Mouse (Mus musculus): ENCODE measurements around the gene 1700113H08Rik. TPM values are rescaled to one million over a fixed set of nuclear protein-coding genes. Genes with fewer than 3 reads are reported as not detected.
A peak's percentile ranks its signal among the peaks of the same experiment; 100 is the strongest.

The 1700113H08Rik gene
- not detected in 2 replicates for polyA plus RNA-seq (2015; fragmentation: Nextera tagmentation; extraction: Ambion mirVana)

DNA sequence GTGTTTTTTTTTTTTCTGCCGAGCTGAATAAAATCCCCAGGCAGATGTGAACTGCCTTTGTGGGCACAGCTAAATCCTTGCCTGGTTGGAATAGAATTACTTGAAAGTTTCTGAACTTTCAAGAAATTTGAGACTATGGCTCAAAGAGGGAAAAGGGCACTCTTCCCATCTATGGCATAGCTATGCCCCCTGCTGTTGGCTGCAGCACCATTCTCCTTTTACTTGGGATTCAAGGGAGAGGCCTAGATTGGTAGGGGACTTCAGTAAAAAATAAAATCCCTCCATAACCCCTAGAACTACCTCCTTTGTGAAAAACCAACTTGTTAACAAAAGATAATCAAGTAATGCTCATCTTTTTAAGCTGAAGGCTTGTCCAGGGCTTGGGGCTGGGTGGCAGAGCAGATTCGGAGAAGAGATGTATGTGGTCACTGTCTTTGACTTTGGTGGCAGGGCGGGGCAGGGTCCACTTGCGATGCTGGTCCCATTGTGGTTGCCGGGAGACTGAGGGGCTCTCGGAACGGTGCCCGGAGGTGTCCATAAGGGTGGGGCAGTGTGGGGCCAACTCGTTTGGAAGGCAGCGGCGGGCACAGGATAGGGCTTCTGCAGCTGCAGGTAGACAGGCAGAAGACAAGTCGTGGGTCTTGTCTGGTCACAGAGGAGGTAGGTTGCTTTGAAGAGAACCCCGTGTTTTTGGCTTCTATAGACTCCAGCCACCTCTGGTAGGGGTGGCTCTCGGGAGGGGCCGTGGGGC is at the start of gene 1700113H08Rik:
Gene 1700113H08Rik (plus strand): TSS at position 546 of the 751 bp plus-strand sequence.
- peak within 1 kb of the TSS; percentile 57 for H3K9ac ChIP-seq (replicated peaks; ENCODE audit: low read length)
- ATAC-seq (ENCODE audit: low FRiP score, low TSS enrichment): peak; percentile 69
- peaks cover 4% of the 10 kb centered on the region; the same call in 1 of the 2 replicates for H3K27me3 ChIP-seq (ENCODE audit: insufficient read depth, low read length)
- H3K4me3 ChIP-seq (ENCODE audit: low read length): peak within 1 kb of the TSS; percentile 54
- peak within 1 kb of the TSS; percentile 91 for H3K4me2 ChIP-seq (replicated peaks; ENCODE audit: low read depth, low read length)
- H3K27ac ChIP-seq (ENCODE audit: low read length): no peak within 1 kb of the TSS
- H3K36me3 ChIP-seq (ENCODE audit: insufficient read depth, low read length): no peaks in the 10 kb centered on the region
- 0 out of 2 replicates have a peak, but pooled peaks cover 4% of the 10 kb centered on the region for H3K4me1 ChIP-seq (ENCODE audit: insufficient read depth, low read length)
- 10% methylated on average over 15 of the region's 15 CpGs for WGBS
- H3K9me3 ChIP-seq (ENCODE audit: low read length): no peaks in the 10 kb centered on the region

DNA sequence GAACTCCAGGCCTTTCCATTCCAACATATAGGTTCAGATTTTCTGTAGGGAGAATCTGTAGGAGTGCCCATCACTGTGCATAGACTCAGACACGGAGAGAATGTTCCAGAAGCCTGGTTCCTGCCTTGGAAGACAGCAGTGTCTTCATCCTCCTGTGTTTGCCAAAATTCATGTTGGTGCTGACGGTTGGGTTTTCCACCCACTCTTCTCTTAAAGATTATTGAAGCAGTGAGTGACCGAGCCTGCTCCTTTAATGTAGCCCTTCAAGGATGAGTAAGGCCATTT is 49.7 kb upstream of the 1700113H08Rik start:
- WGBS: 73% methylated on average over 3 of the region's 3 CpGs
- Histone ChIP-seq H3K4me1 (ENCODE audit: insufficient read depth, low read length) (no peaks in the 10 kb centered on the region), H3K9me3 (ENCODE audit: low read length) (no peaks in the 10 kb centered on the region), H3K4me3 (ENCODE audit: low read length) (no peak overlapping the region), H3K27me3 (ENCODE audit: insufficient read depth, low read length) (no peaks in the 10 kb centered on the region), H3K27ac (ENCODE audit: low read length) (no peak overlapping the region), H3K9ac (replicated peaks; ENCODE audit: low read length) (no peak overlapping the region), H3K36me3 (ENCODE audit: insufficient read depth, low read length) (no peaks in the 10 kb centered on the region), H3K4me2 (replicated peaks; ENCODE audit: low read depth, low read length) (no peak overlapping the region)
- ATAC-seq (ENCODE audit: low FRiP score, low TSS enrichment): no peak

DNA sequence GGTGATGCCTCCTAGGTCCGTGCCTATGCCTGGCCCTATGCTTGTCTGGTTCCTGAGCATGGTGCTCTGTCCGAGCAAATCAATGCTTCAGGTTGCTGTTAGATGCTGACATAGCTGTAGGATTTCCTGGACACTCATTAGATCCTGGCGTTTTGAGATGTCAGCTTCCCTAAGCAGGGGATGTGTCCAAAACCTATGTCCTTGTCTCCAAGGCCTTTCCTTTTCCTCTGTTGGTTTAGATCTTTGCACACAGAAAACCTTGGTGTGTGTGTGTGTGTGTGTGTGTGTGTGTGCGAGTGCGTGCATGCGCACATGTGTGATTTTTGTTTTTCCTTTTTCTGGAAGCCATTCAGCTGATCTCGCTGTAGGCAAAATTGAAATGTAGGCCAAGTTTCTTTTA is 45.8 kb upstream of the 1700113H08Rik start:
- no peak overlapping the region for H3K4me3 ChIP-seq (ENCODE audit: low read length)
- H3K27me3 ChIP-seq (ENCODE audit: insufficient read depth, low read length): no peaks in the 10 kb centered on the region
- H3K36me3 ChIP-seq (ENCODE audit: insufficient read depth, low read length): no peaks in the 10 kb centered on the region
- H3K27ac ChIP-seq (ENCODE audit: low read length): no peak overlapping the region
- H3K9ac ChIP-seq (replicated peaks; ENCODE audit: low read length): no peak overlapping the region
- peaks cover 11% of the 10 kb centered on the region; the same call in 1 of the 2 replicates for H3K4me1 ChIP-seq (ENCODE audit: insufficient read depth, low read length)
- no peak for ATAC-seq (ENCODE audit: low FRiP score, low TSS enrichment)
- H3K9me3 ChIP-seq (ENCODE audit: low read length): no peaks in the 10 kb centered on the region
- WGBS: 86% methylated on average over 7 of the region's 7 CpGs
- no peak overlapping the region for H3K4me2 ChIP-seq (replicated peaks; ENCODE audit: low read depth, low read length)

DNA sequence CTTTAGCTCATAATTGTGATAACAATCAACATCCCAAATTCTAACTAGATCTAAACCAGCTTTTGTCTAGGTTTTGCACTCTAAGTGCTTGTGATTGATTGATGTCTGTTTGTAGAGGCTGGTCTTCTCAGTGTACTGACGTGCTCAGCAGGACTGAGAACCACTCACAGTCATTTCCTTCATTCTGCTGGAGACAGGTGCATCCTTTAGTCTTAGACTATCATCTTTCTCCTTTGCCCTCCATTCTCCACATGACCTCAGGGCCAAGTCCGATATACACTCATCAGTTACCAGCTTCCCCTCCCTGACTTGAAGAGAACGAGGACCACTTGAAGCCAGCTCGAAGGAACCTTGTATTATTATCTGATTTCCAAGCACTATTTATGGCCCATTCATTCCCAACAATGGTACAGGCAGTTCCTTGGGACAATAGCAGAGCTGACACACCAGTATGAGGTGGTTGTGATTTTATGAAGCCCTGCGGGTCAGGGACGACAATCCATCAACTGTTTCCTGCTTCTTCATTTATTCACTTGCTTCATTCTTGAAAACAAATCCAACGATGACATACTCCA is 43.4 kb upstream of the 1700113H08Rik start:
- 54% methylated on average over 7 of the region's 7 CpGs for WGBS
- no peak overlapping the region for H3K4me2 ChIP-seq (replicated peaks; ENCODE audit: low read depth, low read length)
- no peak overlapping the region for H3K4me3 ChIP-seq (ENCODE audit: low read length)
- H3K9me3 ChIP-seq (ENCODE audit: low read length): no peaks in the 10 kb centered on the region
- H3K27me3 ChIP-seq (ENCODE audit: insufficient read depth, low read length): no peaks in the 10 kb centered on the region
- no peak overlapping the region for H3K27ac ChIP-seq (ENCODE audit: low read length)
- no peak overlapping the region for H3K9ac ChIP-seq (replicated peaks; ENCODE audit: low read length)
- H3K4me1 ChIP-seq (ENCODE audit: insufficient read depth, low read length): peaks cover 18% of the 10 kb centered on the region; the same call in 1 of the 2 replicates
- 0 out of 2 replicates have a peak, but pooled peaks have one; percentile 15 for ATAC-seq (ENCODE audit: low FRiP score, low TSS enrichment)
- no peaks in the 10 kb centered on the region for H3K36me3 ChIP-seq (ENCODE audit: insufficient read depth, low read length)

DNA sequence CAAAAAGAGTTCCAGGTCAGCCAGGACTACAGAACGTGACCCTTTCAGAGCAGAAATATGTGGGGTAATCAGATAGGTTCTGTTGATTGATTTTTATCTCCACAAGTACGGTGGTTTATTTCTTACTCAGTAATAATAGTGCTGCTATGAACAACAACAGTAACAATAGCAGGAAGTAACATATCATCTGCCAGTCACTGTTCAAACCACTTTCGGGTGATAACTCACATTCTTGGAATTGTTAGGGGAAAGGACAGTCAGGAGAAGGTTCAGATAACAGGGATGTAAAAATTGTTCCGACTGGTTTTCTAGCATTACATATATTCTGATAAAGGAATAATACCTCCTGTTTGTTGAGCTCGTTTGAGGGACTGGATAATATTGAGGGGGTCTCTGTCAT is 42.4 kb upstream of the 1700113H08Rik start:
- no peak overlapping the region for H3K4me3 ChIP-seq (ENCODE audit: low read length)
- H3K9ac ChIP-seq (replicated peaks; ENCODE audit: low read length): no peak overlapping the region
- H3K27ac ChIP-seq (ENCODE audit: low read length): 0 out of 2 replicates have a peak overlapping the region, but pooled peaks have one; percentile 31
- H3K27me3 ChIP-seq (ENCODE audit: insufficient read depth, low read length): no peaks in the 10 kb centered on the region
- H3K4me2 ChIP-seq (replicated peaks; ENCODE audit: low read depth, low read length): no peak overlapping the region
- H3K36me3 ChIP-seq (ENCODE audit: insufficient read depth, low read length): no peaks in the 10 kb centered on the region
- no peak for ATAC-seq (ENCODE audit: low FRiP score, low TSS enrichment)
- 21% methylated on average over 5 of the region's 5 CpGs for WGBS
- H3K4me1 ChIP-seq (ENCODE audit: insufficient read depth, low read length): peaks cover 18% of the 10 kb centered on the region; the same call in 1 of the 2 replicates
- no peaks in the 10 kb centered on the region for H3K9me3 ChIP-seq (ENCODE audit: low read length)

DNA sequence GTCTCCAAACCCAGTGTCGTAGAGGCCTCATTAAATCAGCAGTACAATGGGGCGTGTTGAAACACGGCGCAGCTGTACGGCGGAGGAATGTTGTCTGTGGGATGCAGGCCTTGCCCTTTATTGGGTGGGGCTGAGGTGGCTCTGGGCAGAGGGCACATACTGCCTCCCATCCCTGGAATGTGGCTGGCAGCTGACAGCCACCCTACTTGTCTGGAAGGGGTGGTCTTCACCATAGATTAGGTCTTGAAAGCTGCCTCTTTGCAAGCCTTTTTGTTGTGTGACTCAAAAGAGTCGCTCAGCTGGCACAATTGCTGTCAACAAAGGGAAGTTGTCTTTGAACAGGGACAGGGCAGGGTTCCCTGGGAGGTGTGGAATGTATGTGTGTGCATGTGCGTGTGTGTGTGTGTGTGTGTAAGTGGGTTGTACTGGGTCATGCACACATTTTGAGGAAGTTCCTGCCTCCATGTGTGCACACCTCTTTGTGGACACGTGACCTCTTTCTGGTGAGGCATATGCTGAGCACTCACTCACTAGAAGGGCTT is 41.6 kb upstream of the 1700113H08Rik start:
- Histone ChIP-seq H3K4me1 (ENCODE audit: insufficient read depth, low read length) (peaks cover 18% of the 10 kb centered on the region; the same call in 1 of the 2 replicates), H3K9ac (replicated peaks; ENCODE audit: low read length) (no peak overlapping the region), H3K36me3 (ENCODE audit: insufficient read depth, low read length) (no peaks in the 10 kb centered on the region), H3K27me3 (ENCODE audit: insufficient read depth, low read length) (no peaks in the 10 kb centered on the region), H3K27ac (ENCODE audit: low read length) (no peak overlapping the region), H3K4me3 (ENCODE audit: low read length) (no peak overlapping the region), H3K4me2 (replicated peaks; ENCODE audit: low read depth, low read length) (no peak overlapping the region), H3K9me3 (ENCODE audit: low read length) (no peaks in the 10 kb centered on the region)
- 45% methylated on average over 9 of the region's 9 CpGs for WGBS
- peak; percentile 78; the same call in 1 of the 2 replicates for ATAC-seq (ENCODE audit: low FRiP score, low TSS enrichment)

DNA sequence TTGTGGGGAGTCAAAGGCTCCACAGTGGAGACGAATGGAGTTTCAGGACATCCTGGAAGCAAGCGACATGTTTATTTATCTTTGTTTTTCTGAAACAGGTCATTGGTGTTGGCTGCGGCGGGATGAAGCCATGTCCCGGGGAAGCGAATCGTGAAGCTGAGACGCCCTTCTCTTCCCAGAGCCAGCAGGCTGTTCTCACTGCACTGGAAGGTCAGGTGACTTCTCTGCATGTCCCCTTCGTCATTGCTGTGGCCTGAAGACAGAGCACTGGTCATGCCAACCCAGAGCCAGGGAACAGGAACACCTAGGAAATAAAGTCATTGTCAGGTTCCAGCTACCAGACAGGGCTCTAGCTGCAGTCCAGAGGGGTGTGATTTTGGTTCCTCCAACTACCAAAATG is 39.0 kb upstream of the 1700113H08Rik start:
- H3K4me1 ChIP-seq (ENCODE audit: insufficient read depth, low read length): peaks cover 18% of the 10 kb centered on the region; the same call in 1 of the 2 replicates
- 33% methylated on average over 9 of the region's 9 CpGs for WGBS
- H3K27ac ChIP-seq (ENCODE audit: low read length): no peak overlapping the region
- H3K4me2 ChIP-seq (replicated peaks; ENCODE audit: low read depth, low read length): no peak overlapping the region
- no peak; the same call in 1 of the 2 replicates for ATAC-seq (ENCODE audit: low FRiP score, low TSS enrichment)
- no peaks in the 10 kb centered on the region for H3K27me3 ChIP-seq (ENCODE audit: insufficient read depth, low read length)
- no peak overlapping the region for H3K4me3 ChIP-seq (ENCODE audit: low read length)
- no peak overlapping the region for H3K9ac ChIP-seq (replicated peaks; ENCODE audit: low read length)
- H3K36me3 ChIP-seq (ENCODE audit: insufficient read depth, low read length): no peaks in the 10 kb centered on the region
- no peaks in the 10 kb centered on the region for H3K9me3 ChIP-seq (ENCODE audit: low read length)

DNA sequence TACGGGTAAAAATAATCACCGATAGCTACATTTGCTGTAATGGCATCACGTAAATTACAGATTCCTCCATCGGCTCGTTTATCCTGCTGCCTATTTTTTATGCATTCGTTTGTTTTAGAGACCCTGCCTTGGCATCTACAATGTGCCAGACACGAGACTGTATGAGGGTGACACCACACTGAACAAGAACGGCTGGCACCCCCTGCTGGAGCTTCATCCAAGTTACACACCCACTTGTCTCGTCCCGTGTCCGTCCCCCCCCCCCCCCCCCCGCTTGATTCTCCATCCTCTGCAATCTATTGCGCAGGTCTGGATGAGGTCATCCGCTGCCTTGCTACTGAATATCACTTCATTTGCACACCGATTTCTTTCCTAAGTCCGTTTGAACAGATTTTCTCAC is 37.1 kb upstream of the 1700113H08Rik start:
- 62% methylated on average over 14 of the region's 16 CpGs for WGBS
- Histone ChIP-seq H3K36me3 (ENCODE audit: insufficient read depth, low read length) (no peaks in the 10 kb centered on the region), H3K27ac (ENCODE audit: low read length) (no peak overlapping the region), H3K9me3 (ENCODE audit: low read length) (no peaks in the 10 kb centered on the region), H3K4me2 (replicated peaks; ENCODE audit: low read depth, low read length) (no peak overlapping the region), H3K4me1 (ENCODE audit: insufficient read depth, low read length) (peaks cover 14% of the 10 kb centered on the region; the same call in 1 of the 2 replicates), H3K27me3 (ENCODE audit: insufficient read depth, low read length) (no peaks in the 10 kb centered on the region), H3K9ac (replicated peaks; ENCODE audit: low read length) (no peak overlapping the region), H3K4me3 (ENCODE audit: low read length) (no peak overlapping the region)
- ATAC-seq (ENCODE audit: low FRiP score, low TSS enrichment): no peak

DNA sequence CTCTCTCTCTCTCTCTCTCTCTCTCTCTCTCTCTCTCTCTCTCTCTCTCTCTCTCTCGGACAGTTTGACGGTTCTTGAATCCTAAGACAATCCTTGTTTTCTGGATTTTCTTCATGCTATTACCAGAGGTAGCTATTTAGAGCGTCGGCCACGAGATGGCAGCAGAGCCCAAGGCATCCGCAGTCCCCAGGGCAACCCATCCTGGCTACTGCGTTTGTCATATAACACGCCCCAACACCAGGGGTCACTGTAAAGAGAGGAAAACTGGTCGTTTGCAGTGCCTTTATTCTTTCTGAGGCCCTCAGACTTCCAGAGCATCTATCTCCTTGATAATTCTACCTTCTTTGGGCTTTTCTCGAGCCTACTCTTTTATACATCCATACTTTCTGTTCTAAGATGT is 33.0 kb upstream of the 1700113H08Rik start:
- ATAC-seq (ENCODE audit: low FRiP score, low TSS enrichment): peak; percentile 89
- Histone ChIP-seq H3K9me3 (ENCODE audit: low read length) (no peaks in the 10 kb centered on the region), H3K27me3 (ENCODE audit: insufficient read depth, low read length) (no peaks in the 10 kb centered on the region), H3K4me3 (ENCODE audit: low read length) (no peak overlapping the region), H3K4me1 (ENCODE audit: insufficient read depth, low read length) (no peaks in the 10 kb centered on the region), H3K4me2 (replicated peaks; ENCODE audit: low read depth, low read length) (no peak overlapping the region), H3K36me3 (ENCODE audit: insufficient read depth, low read length) (no peaks in the 10 kb centered on the region), H3K9ac (replicated peaks; ENCODE audit: low read length) (no peak overlapping the region), H3K27ac (ENCODE audit: low read length) (no peak overlapping the region)
- 4% methylated on average over 8 of the region's 10 CpGs for WGBS

DNA sequence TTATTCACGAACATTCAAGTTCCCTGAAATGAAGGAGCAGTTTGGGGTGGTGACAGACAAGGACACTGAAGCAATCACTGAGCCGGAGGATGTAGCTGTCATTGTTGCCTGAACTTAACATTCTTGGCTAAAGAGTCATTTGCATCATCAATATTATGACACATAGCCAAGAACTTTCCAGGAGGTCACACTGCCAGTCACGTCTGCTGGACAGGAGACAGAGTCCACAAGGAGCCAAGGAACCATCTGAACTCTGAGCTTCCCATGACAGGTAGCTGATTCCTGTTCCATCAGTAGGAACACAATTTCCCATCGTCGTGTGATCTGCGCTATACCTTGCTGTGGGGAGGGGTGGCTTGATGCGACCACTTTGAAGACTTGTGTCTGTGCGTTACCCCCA is 25.1 kb upstream of the 1700113H08Rik start:
- ATAC-seq (ENCODE audit: low FRiP score, low TSS enrichment): no peak
- Histone ChIP-seq H3K9ac (replicated peaks; ENCODE audit: low read length) (no peak overlapping the region), H3K27ac (ENCODE audit: low read length) (no peak overlapping the region), H3K4me3 (ENCODE audit: low read length) (no peak overlapping the region), H3K4me2 (replicated peaks; ENCODE audit: low read depth, low read length) (no peak overlapping the region), H3K4me1 (ENCODE audit: insufficient read depth, low read length) (no peaks in the 10 kb centered on the region), H3K9me3 (ENCODE audit: low read length) (no peaks in the 10 kb centered on the region), H3K27me3 (ENCODE audit: insufficient read depth, low read length) (no peaks in the 10 kb centered on the region), H3K36me3 (ENCODE audit: insufficient read depth, low read length) (no peaks in the 10 kb centered on the region)
- WGBS: 89% methylated on average over 8 of the region's 8 CpGs

Measured in kidney, embryonic 16.5 days (tissue).